Mouse (Mus musculus): ENCODE measurements around the gene Gm20547.

DNA sequence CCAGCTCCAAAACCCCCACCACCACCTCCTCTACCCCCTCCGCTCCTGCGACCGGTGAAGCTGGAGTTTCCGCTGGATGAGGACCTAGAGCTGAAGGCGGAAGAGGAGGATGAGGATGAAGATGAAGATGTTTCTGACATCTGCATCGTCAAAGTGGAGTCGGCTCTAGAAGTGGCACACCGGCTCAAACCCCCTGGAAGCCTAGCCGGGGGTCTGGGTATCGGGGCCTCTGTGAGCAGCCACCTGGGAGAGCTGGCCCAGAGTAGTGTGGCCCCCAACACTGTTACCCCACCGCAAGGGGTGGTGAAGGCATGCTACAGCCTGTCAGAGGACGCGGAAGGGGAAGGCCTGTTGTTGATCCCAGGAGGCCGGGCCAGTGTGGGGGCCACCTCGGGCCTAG lies 13.9 kb upstream of the Gm20547 start:
- TF ChIP-seq CTCF (IDR thresholded peaks at IDR 0.05 in 2 of 3, conservative IDR thresholded peaks at IDR 0.05 in 1 of 3; ENCODE audit: control insufficient read depth in 1 of 3, insufficient read depth in 1 of 3, low read depth in 2 of 3, low read length in 3 of 3, poor library complexity in 1 of 3, severe bottlenecking in 1 of 3) (no peak), POLR2A (IDR thresholded peaks at IDR 0.05; ENCODE audit: control insufficient read depth in 1 of 2, insufficient read depth in 1 of 2, low read depth in 1 of 2, low read length in 2 of 2, poor library complexity in 1 of 2) (no peak), EP300 (IDR thresholded peaks at IDR 0.05; ENCODE audit: low read depth in 1 of 2, low read length in 2 of 2) (no peak), ZKSCAN1 (IDR thresholded peaks at IDR 0.05; ENCODE audit: low read depth, low read length) (no peak)

All from MEL (cell line).